Mouse (Mus musculus) layer of hippocampus, adult 18-20 months (tissue): ENCODE measurements around the gene Scgb1c1. TPM values are rescaled to one million over a fixed set of nuclear protein-coding genes. Genes with fewer than 3 reads are reported as not detected.
"Not testable (repeated sequence)": the region's sequence is repeated elsewhere in the genome, so short reads cannot be mapped to it uniquely, and the experiment has no call there.

Experiments
- DNase-seq, 2 experiments: peaks; one replicate each; pipeline ENCODE4 v3.0.0; 2022; ENCODE audit warnings: low spot score in 2 of 2
- total RNA-seq, 2 experiments: library from RNA; stranded (reverse); gene quantifications; 2 replicates each; pipeline ENCODE4 v1.2.3; 2021

Scgb1c1 gene
- total RNA-seq, 2 experiments from 2014 or later = not detected

DNA sequence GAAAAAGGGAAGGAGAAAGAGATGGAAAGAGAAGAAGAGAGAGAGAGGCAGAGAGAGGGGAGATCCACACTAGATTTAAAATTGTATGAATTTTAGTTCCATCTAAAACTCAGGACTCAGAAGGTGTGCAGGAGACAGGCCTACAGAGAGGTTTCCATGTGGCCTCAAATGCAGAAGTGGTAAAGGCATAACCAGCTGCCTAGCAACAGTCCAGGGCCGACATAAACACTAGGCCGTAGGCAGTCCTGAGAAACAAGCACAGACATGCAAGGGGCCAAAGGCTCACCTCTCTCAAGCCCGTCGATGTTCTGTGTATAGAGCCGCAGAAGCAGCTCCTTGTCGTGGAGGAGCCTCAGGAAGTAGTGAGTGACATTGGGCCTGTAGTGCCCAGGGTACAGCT, 32.0 kb downstream of the Scgb1c1 start:
- DNase-seq = no peak

DNA sequence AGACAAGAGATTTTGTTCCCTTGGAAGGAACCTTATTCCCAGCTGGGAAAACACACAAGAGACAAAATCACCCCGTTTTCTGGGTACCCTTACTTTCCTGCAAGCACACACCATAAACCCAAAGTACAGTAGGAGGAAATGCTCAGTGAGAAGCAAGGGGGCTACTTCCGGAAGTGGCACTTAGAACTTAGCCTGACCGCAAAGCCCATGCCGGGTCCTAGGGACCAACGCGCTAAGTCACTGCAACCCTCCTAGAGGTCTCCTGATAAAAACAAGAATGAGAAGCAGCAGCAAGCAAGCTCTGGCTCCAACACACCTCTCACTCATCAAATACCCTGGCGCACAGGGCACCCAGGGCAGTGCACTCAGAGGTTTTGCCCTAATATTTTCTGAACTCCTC, 34.0 kb downstream of the Scgb1c1 start:
- DNase-seq = no peak

DNA sequence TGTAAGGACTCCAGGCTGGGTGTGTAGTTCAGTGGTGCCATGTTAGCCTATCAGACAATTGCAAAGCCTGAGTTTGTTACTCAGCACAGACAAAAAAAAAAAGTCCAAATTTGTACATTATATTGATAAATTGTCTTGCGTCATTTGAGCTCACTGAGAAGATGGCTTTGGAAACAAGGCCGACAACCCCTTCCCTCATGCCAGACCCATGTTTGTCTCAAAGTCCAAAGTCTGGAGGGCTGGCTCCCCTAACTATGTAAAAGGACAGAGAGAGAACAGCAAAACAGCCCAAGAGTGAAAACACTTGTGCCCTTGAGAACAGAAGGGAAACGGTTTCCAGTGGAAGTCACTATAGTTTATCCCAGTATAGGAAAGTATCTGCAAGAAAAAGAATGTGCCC, 35.1 kb downstream of the Scgb1c1 start:
- DNase-seq = no peak

DNA sequence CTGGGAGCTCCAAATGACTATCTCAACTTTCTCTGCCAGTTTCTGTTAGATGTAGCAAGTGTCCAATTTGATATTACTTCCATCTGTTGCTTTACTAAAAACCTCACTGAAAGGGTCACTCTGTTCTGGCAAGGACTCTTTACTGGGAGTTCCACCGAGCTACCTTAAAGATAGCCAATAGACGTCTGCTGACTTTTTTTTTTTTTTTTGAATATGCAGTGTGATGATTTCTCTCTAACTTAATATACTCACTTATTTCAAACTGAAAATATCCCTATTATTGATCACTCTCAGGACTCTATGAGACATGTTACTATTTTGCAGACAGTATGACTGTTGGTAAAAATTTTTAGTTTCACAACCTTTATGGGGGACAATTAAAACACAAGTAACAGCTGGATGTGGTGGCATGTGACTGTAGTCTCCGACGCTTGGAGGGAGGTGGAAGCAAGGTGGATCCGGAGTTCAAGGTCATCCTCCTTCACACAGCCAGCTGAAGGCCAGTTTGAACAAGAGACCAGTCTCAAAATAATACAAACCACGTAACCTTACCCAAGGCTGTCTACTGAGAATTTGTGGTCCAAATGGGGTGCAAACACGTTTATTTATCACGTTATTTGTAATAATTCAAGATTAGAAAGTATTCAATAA, 35.6 kb downstream of the Scgb1c1 start:
- DNase-seq = no peak

DNA sequence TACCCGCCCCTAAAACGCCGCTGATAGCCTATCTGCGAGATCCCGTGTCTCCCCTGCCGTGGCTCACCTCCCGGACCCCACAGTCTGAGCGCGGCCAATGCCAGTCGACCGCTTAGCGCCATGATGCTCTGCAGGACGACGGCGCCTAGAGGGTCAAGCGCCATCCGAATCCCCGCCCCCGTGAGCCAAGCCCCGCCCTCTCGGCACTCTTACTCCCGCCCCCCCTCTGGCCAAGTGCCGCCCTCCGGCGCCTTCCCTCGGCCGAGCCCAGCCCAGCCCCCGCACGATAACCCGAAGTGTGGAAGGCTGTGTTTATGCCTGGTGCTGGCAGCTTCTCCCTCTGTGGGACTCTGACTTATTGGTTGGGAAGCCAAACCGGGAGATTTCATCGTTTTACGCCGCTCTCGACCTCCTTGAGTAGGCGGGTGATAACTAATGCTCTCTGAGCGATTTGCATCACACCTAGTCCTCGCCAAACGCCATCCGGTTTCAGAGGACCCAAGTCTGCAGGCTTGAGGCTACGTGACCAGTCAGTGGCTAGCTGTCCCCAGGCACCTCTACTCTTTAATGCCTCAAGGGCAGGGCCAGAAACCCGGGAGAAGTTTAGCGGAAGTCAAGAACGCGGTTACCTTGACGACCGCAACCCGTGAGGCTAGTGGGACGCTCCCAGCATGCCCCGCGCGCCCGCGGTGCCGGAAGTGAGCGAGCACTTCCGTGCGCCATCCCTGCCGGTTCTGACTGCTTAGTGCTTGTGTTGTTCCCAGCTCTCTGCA, 36.5 kb downstream of the Scgb1c1 start, which contains the start of the genes Psmd13 and Sirt3:
Psmd13 (plus strand) TSS at position 273 of the 773 bp plus-strand sequence.
Sirt3 (minus strand) TSS at position 614 of the 773 bp plus-strand sequence.
- peak; percentile 91 to 97 for DNase-seq

DNA sequence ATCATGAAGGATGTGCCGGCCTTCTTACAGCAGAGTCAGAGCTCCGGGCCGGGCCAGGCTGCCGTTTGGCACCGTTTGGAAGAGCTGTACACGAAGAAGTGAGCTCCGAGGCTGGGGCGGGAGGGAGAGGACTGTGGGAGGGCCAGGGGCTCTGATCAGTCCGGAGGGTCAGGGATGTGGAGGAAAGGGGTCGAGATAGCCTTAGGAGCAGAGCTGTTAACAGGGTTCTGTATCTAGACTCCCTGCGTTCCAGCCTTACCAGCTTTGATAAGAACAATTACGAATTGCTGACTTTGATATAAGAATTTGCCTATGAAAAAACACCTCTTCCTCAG, 37.1 kb downstream of the Scgb1c1 start:
- no peak for DNase-seq

DNA sequence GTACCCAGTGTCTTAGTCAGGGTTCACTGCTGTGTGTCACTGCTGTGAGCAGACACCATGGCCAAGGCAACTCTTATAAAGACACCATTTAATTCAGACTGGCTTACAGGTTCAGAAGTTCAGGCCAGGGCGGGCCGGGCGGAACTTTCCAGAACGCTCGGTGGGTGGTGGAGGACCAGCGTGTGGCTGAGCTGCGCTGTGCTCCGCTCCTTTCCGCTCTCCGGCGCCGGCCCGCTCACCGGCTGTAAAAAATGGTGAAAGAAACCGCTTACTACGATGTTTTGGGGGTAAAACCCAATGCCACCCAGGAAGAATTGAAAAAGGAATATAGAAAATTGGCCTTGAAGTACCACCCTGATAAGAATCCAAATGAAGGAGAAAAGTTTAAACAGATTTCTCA, 45.3 kb downstream of the Scgb1c1 start:
- DNase-seq = not testable (repeated sequence)

DNA sequence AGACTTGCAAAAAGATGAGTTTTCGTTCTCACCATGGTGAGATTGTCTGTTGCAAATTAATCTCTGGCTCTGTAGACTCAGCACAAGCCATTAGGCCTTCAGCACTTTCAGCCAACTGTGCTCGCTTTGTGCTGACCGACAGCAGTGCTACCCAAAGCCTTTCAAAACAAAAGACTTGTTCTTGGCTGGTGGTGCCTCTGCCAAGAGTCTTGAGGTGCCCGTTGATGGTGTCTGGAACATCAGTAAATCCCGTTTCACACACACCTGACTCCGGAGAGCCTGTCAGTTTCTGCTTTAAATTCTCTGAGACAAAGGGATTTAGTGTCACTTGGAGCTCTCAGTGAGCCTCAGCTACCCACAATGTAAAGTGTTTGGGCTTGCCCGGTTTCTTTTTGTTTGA, 48.7 kb downstream of the Scgb1c1 start:
- DNase-seq = no peak

DNA sequence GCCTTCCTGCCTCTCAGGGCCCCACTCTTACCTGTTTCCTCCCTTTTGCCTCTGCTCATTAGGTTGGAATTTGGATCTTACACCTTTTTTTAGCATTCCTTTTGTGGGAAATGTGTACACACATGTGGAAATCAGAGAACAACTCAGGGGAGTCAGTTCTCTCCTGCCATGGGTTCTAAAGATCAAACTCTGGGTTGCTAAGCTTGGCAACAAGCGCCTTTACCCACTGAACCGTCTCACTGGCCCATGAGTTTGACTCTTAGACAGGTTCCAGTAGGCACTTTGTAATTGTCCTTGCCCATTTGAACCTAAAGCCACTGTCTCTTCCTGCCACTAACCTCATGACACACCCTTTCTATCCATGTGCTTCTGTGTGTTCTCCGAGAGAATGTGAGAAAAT, 49.3 kb downstream of the Scgb1c1 start:
- no peak for DNase-seq

Other genes with a start within 250 kb of the Scgb1c1 start
- under 1 TPM; 0.25 to 0.37 TPM for gene Olfr46, start 244.3 kb upstream of the Scgb1c1 start, total RNA-seq
- gene Olfr61, start 216.6 kb upstream of the Scgb1c1 start, total RNA-seq = not detected
- gene Olfr53, start 199.1 kb upstream of the Scgb1c1 start, total RNA-seq = under 1 TPM in 1 of 2 experiments, not detected in 1; 0.25 TPM
- gene Olfr539, start 185.6 kb upstream of the Scgb1c1 start, total RNA-seq = under 1 TPM; 0.13 to 0.15 TPM
- under 1 TPM in 1 of 2 experiments, not detected in 1; 0.10 TPM for gene Olfr45, start 163.6 kb upstream of the Scgb1c1 start, total RNA-seq
- gene Olfr541, start 148.3 kb upstream of the Scgb1c1 start, total RNA-seq = not detected
- gene Cyp2e1, start 81.8 kb upstream of the Scgb1c1 start, total RNA-seq = not detected
- not detected for gene Syce1, start 57.7 kb upstream of the Scgb1c1 start, total RNA-seq
- 10 to 100 TPM; 12.8 to 14.9 TPM for gene Zfp941, start 23.4 kb upstream of the Scgb1c1 start, total RNA-seq
- gene Urah, start 10.5 kb upstream of the Scgb1c1 start, total RNA-seq = 1 to 10 TPM in 1 of 2 experiments, under 1 TPM in 1; 0.99 to 2.3 TPM
- not detected for gene Odf3, start 2.3 kb downstream of the Scgb1c1 start, total RNA-seq
- 1 to 10 TPM in 1 of 2 experiments, under 1 TPM in 1; 0.37 to 1.2 TPM for gene Gm45785, start 10.8 kb downstream of the Scgb1c1 start, total RNA-seq
- 10 to 100 TPM; 68.9 to 73.1 TPM for gene Ric8a, start 11.4 kb downstream of the Scgb1c1 start, total RNA-seq
- gene Bet1l, start 12.0 kb downstream of the Scgb1c1 start, total RNA-seq = 10 to 100 TPM; 24.7 to 26.2 TPM
- gene Psmd13, start 36.4 kb downstream of the Scgb1c1 start, total RNA-seq = 100 to 1,000 TPM; 104 to 112 TPM
- 10 to 100 TPM; 75.3 to 75.8 TPM for gene Sirt3, start 36.8 kb downstream of the Scgb1c1 start, total RNA-seq
- 1 to 10 TPM; 1.2 to 3.7 TPM for gene Cox8b, start 54.9 kb downstream of the Scgb1c1 start, total RNA-seq
- under 1 TPM; 0.48 to 0.50 TPM for gene Nlrp6, start 75.4 kb downstream of the Scgb1c1 start, total RNA-seq
- gene Pgghg, start 95.8 kb downstream of the Scgb1c1 start, total RNA-seq = 1 to 10 TPM; 4.0 to 4.6 TPM
- not detected for gene Ifitm5, start 104.7 kb downstream of the Scgb1c1 start, total RNA-seq
- not detected for gene Gm45717, start 110.4 kb downstream of the Scgb1c1 start, total RNA-seq
- gene Ifitm2, start 110.4 kb downstream of the Scgb1c1 start, total RNA-seq = 10 to 100 TPM; 11.0 to 12.9 TPM
- 1 to 10 TPM; 1.1 to 1.7 TPM for gene Ifitm1, start 121.7 kb downstream of the Scgb1c1 start, total RNA-seq
- 10 to 100 TPM in 1 of 2 experiments, 1 to 10 TPM in 1; 8.0 to 11.4 TPM for gene Ifitm3, start 165.2 kb downstream of the Scgb1c1 start, total RNA-seq
- not detected for gene Ifitm6, start 172.4 kb downstream of the Scgb1c1 start, total RNA-seq
- gene Gm17387, start 183.6 kb downstream of the Scgb1c1 start, total RNA-seq = not detected
- 10 to 100 TPM; 84.2 to 86.8 TPM for gene B4galnt4, start 215.6 kb downstream of the Scgb1c1 start, total RNA-seq
- gene Pkp3, start 232.7 kb downstream of the Scgb1c1 start, total RNA-seq = not detected